Mouse (Mus musculus) urinary bladder, postnatal 4 days (tissue): ENCODE measurements around the gene Ckb.
A peak's percentile ranks its signal among the peaks of the same experiment; 100 is the strongest.
"Not testable (repeated sequence)": the region's sequence is repeated elsewhere in the genome, so short reads cannot be mapped to it uniquely, and the experiment has no call there.

Experiments
- DNase-seq, 2 experiments: peaks; one replicate each; pipeline ENCODE4 v3.0.0; 2021 to 2022; ENCODE audit warnings: low spot score in 2 of 2

Gene Ckb

GRCm38 (mm10) chr12:111672176-111672575 lies at the start of gene Ckb:
Gene Ckb, minus strand, starts transcription at chr12:111672338.
- DNase-seq = peak; percentile 78 to 80

- DNase-seq = no peak
These were observed 48.1 kb upstream of the Ckb start for GRCm38 (mm10) chr12:111720222-111720621.

GRCm38 (mm10) chr12:111718656-111719055 lies 46.5 kb upstream of the Ckb start:
- DNase-seq = no peak

- no peak for DNase-seq
These were observed 44.4 kb upstream of the Ckb start for GRCm38 (mm10) chr12:111716505-111716904.

GRCm38 (mm10) chr12:111713880-111714279 lies 41.7 kb upstream of the Ckb start:
- not testable (repeated sequence) for DNase-seq

GRCm38 (mm10) chr12:111713004-111713651 lies 41.0 kb upstream of the Ckb start, which contains the start of the genes Bag5 and Apopt1:
Gene Bag5, minus strand, starts transcription at chr12:111713257.
Gene Apopt1, plus strand, starts transcription at chr12:111713261.
- peak; percentile 90 to 91 for DNase-seq

GRCm38 (mm10) chr12:111712476-111712875 lies 40.3 kb upstream of the Ckb start:
- DNase-seq = no peak

- DNase-seq = no peak
These were observed 38.0 kb upstream of the Ckb start for GRCm38 (mm10) chr12:111710091-111710490.

- no peak for DNase-seq
These were observed 36.0 kb upstream of the Ckb start for GRCm38 (mm10) chr12:111708181-111708580.

- DNase-seq = peak in 1 of 2 experiments; percentile 67
These were observed 33.2 kb upstream of the Ckb start for GRCm38 (mm10) chr12:111705186-111705973.

GRCm38 (mm10) chr12:111704609-111705008 lies 32.5 kb upstream of the Ckb start:
- peak; percentile 78 to 82 for DNase-seq

GRCm38 (mm10) chr12:111703301-111703700 lies 31.2 kb upstream of the Ckb start:
- no peak for DNase-seq

- no peak for DNase-seq
These were observed 28.9 kb upstream of the Ckb start for GRCm38 (mm10) chr12:111700920-111701458.

- no peak for DNase-seq
These were observed 27.4 kb upstream of the Ckb start for GRCm38 (mm10) chr12:111699542-111699941.

- no peak for DNase-seq
These were observed 26.3 kb upstream of the Ckb start for GRCm38 (mm10) chr12:111698346-111698913.

- no peak for DNase-seq
These were observed 25.6 kb upstream of the Ckb start for GRCm38 (mm10) chr12:111697708-111698107.

- peak in 1 of 2 experiments; percentile 50 for DNase-seq
These were observed 24.1 kb upstream of the Ckb start for GRCm38 (mm10) chr12:111696239-111696638.

- no peak for DNase-seq
These were observed 23.0 kb upstream of the Ckb start for GRCm38 (mm10) chr12:111694880-111695804.

- DNase-seq = no peak
These were observed 22.2 kb upstream of the Ckb start for GRCm38 (mm10) chr12:111694271-111694781.

- DNase-seq = no peak
These were observed 21.5 kb upstream of the Ckb start for GRCm38 (mm10) chr12:111693341-111694270.
